Mouse (Mus musculus): ENCODE data around the gene Cd63. TPM values are rescaled to one million over a fixed set of nuclear protein-coding genes. Genes with fewer than 3 reads are reported as not detected.

Gene Cd63
- total RNA-seq, 1 experiment: 226 TPM

GRCm38 (mm10) chr10:128870341-128870740 lies 30.4 kb upstream of the Cd63 start:
- H3K36me3 ChIP-seq (ENCODE audit: control insufficient read depth, insufficient read depth, low read length, poor library complexity, severe bottlenecking): peaks cover 10% of the 10 kb centered on the region
- TF ChIP-seq CHD2 (IDR thresholded peaks at IDR 0.05; ENCODE audit: low read depth, low read length): no peak
- in situ Hi-C loops (cut with MboI; ENCODE audit: low sequenced_read_pairs in 2 of 2, unreplicated experiment in 2 of 2): no loop called here

GRCm38 (mm10) chr10:128878291-128878690 lies 22.5 kb upstream of the Cd63 start:
- no peak for TF ChIP-seq HCFC1 (IDR thresholded peaks at IDR 0.05; ENCODE audit: borderline replicate concordance, insufficient read depth, low read length)
- TF ChIP-seq ZC3H11A (IDR thresholded peaks at IDR 0.05; ENCODE audit: borderline replicate concordance, low read depth, low read length): no peak
- no peak for TF ChIP-seq MAFK (IDR thresholded peaks at IDR 0.05; ENCODE audit: insufficient read depth, low read depth, low read length)
- TF ChIP-seq ZNF384 (IDR thresholded peaks at IDR 0.05; ENCODE audit: low read depth, low read length): no peak
- no peak for TF ChIP-seq CHD2 (IDR thresholded peaks at IDR 0.05; ENCODE audit: low read depth, low read length)
- peaks cover 12% of the 10 kb centered on the region for H3K36me3 ChIP-seq (ENCODE audit: control insufficient read depth, insufficient read depth, low read length, poor library complexity, severe bottlenecking)
- in situ Hi-C loops (cut with MboI; ENCODE audit: low sequenced_read_pairs in 2 of 2, unreplicated experiment in 2 of 2): no loop called here
- H3K9me3 ChIP-seq (ENCODE audit: control insufficient read depth, insufficient read depth, low read depth, low read length): no peaks in the 10 kb centered on the region
- H3K27ac ChIP-seq (ENCODE audit: insufficient read depth, low read depth, low read length, poor library complexity, severe bottlenecking): no peak overlapping the region
- no peak overlapping the region for H3K4me3 ChIP-seq (ENCODE audit: insufficient read depth in 1 of 2, low read depth in 1 of 2, low read length in 2 of 2, poor library complexity in 1 of 2, severe bottlenecking in 1 of 2)
- no peak overlapping the region for H3K9ac ChIP-seq (ENCODE audit: insufficient read depth, low read depth, low read length, poor library complexity, severe bottlenecking)
- no peaks in the 10 kb centered on the region for H3K4me1 ChIP-seq (ENCODE audit: control insufficient read depth in 2 of 2, insufficient read depth in 2 of 2, low read length in 2 of 2, poor library complexity in 1 of 2)
- no peak for DNase-seq (ENCODE audit: low read depth, low spot score)

More at GRCm38 (mm10) chr10:128870341-128870740, 30.4 kb upstream of the Cd63 start:
- no peak overlapping the region for H3K4me3 ChIP-seq (ENCODE audit: insufficient read depth in 1 of 2, low read depth in 1 of 2, low read length in 2 of 2, poor library complexity in 1 of 2, severe bottlenecking in 1 of 2)
- H3K4me1 ChIP-seq (ENCODE audit: control insufficient read depth in 2 of 2, insufficient read depth in 2 of 2, low read length in 2 of 2, poor library complexity in 1 of 2): no peaks in the 10 kb centered on the region
- no peak overlapping the region for H3K9ac ChIP-seq (ENCODE audit: insufficient read depth, low read depth, low read length, poor library complexity, severe bottlenecking)
- no peaks in the 10 kb centered on the region for H3K9me3 ChIP-seq (ENCODE audit: control insufficient read depth, insufficient read depth, low read depth, low read length)
- DNase-seq (ENCODE audit: low read depth, low spot score): no peak
- H3K27ac ChIP-seq (ENCODE audit: insufficient read depth, low read depth, low read length, poor library complexity, severe bottlenecking): no peak overlapping the region

GRCm38 (mm10) chr10:128878811-128879210 lies 22.0 kb upstream of the Cd63 start:
- Histone ChIP-seq H3K27ac (ENCODE audit: insufficient read depth, low read depth, low read length, poor library complexity, severe bottlenecking) (no peak overlapping the region), H3K4me3 (ENCODE audit: insufficient read depth in 1 of 2, low read depth in 1 of 2, low read length in 2 of 2, poor library complexity in 1 of 2, severe bottlenecking in 1 of 2) (no peak overlapping the region), H3K36me3 (ENCODE audit: control insufficient read depth, insufficient read depth, low read length, poor library complexity, severe bottlenecking) (peaks cover 9% of the 10 kb centered on the region), H3K9ac (ENCODE audit: insufficient read depth, low read depth, low read length, poor library complexity, severe bottlenecking) (no peak overlapping the region), H3K9me3 (ENCODE audit: control insufficient read depth, insufficient read depth, low read depth, low read length) (no peaks in the 10 kb centered on the region), H3K4me1 (ENCODE audit: control insufficient read depth in 2 of 2, insufficient read depth in 2 of 2, low read length in 2 of 2, poor library complexity in 1 of 2) (no peaks in the 10 kb centered on the region)
- in situ Hi-C loops (cut with MboI; ENCODE audit: low sequenced_read_pairs in 2 of 2, unreplicated experiment in 2 of 2): no loop called here
- TF ChIP-seq ZC3H11A (IDR thresholded peaks at IDR 0.05; ENCODE audit: borderline replicate concordance, low read depth, low read length): no peak
- TF ChIP-seq HCFC1 (IDR thresholded peaks at IDR 0.05; ENCODE audit: borderline replicate concordance, insufficient read depth, low read length): no peak
- no peak for TF ChIP-seq CHD2 (IDR thresholded peaks at IDR 0.05; ENCODE audit: low read depth, low read length)
- TF ChIP-seq MAFK (IDR thresholded peaks at IDR 0.05; ENCODE audit: insufficient read depth, low read depth, low read length): no peak
- TF ChIP-seq ZNF384 (IDR thresholded peaks at IDR 0.05; ENCODE audit: low read depth, low read length): no peak
- DNase-seq (ENCODE audit: low read depth, low spot score): no peak

- H3K27ac ChIP-seq (ENCODE audit: insufficient read depth, low read depth, low read length, poor library complexity, severe bottlenecking): no peak overlapping the region
- no peak overlapping the region for H3K9ac ChIP-seq (ENCODE audit: insufficient read depth, low read depth, low read length, poor library complexity, severe bottlenecking)
- TF ChIP-seq MAFK (IDR thresholded peaks at IDR 0.05; ENCODE audit: insufficient read depth, low read depth, low read length) (no peak), ZC3H11A (IDR thresholded peaks at IDR 0.05; ENCODE audit: borderline replicate concordance, low read depth, low read length) (no peak), ZNF384 (IDR thresholded peaks at IDR 0.05; ENCODE audit: low read depth, low read length) (no peak), HCFC1 (IDR thresholded peaks at IDR 0.05; ENCODE audit: borderline replicate concordance, insufficient read depth, low read length) (no peak), CHD2 (IDR thresholded peaks at IDR 0.05; ENCODE audit: low read depth, low read length) (no peak)
- H3K9me3 ChIP-seq (ENCODE audit: control insufficient read depth, insufficient read depth, low read depth, low read length): no peaks in the 10 kb centered on the region
- DNase-seq (ENCODE audit: low read depth, low spot score): no peak
- in situ Hi-C loops (cut with MboI; ENCODE audit: low sequenced_read_pairs in 2 of 2, unreplicated experiment in 2 of 2): no loop called here
- H3K4me1 ChIP-seq (ENCODE audit: control insufficient read depth in 2 of 2, insufficient read depth in 2 of 2, low read length in 2 of 2, poor library complexity in 1 of 2): peaks cover 0 to 9% of the 10 kb centered on the region in 2 experiments; a peak in 1 of 4 replicates
- H3K4me3 ChIP-seq (ENCODE audit: insufficient read depth in 1 of 2, low read depth in 1 of 2, low read length in 2 of 2, poor library complexity in 1 of 2, severe bottlenecking in 1 of 2): no peak overlapping the region
- H3K36me3 ChIP-seq (ENCODE audit: control insufficient read depth, insufficient read depth, low read length, poor library complexity, severe bottlenecking): peaks cover 10% of the 10 kb centered on the region
These were observed 18.7 kb upstream of the Cd63 start for GRCm38 (mm10) chr10:128882067-128882466.

Data from ES-E14 (cell line).